29 mouse cellular contexts compared by ENCODE assay signal in genomic region chr9:56661217-56661840, GRCm38 (mm10).
DNase-seq lines count a peak whose midpoint lies in the region; ATAC-seq and TF ChIP-seq lines count a peak whose summit lies in the region.
"Had no signal": no experiment of that assay in that cellular context is flagged by ENCODE, and none has a peak within 500 bp of the region (broad histone marks: within the 10 kb centered on the region; RNA-seq: fewer than 3 reads in every experiment).

No protein-coding gene starts in this region.

- H3K4me3 ChIP-seq in layer of hippocampus, adult 2 months, result no peak overlapping the region
- H3K4me3 ChIP-seq in lung, embryonic 15.5 days, result no peak overlapping the region
- H3K4me3 ChIP-seq: embryonic facial prominence, embryonic 10.5 days; embryonic facial prominence, embryonic 13.5 days; erythroblast, embryonic 14.5 days; forebrain, embryonic 12.5 days; forebrain, embryonic 15.5 days; heart, embryonic 12.5 days; heart, embryonic 15.5 days; hindbrain, embryonic 10.5 days; hindbrain, embryonic 13.5 days; intestine, embryonic 15.5 days had no signal

- peak; percentile 36 for DNase-seq in cerebellum, adult 9-11 months
- peak; percentile 63 to 73 for DNase-seq in cerebellum, postnatal 25 days
- DNase-seq in cerebellum, adult 8-10 months, result no peak
- DNase-seq in layer of hippocampus, adult 2 months (ENCODE audit: low spot score in 2 of 2), result no peak
- DNase-seq in layer of hippocampus, postnatal 25 days (ENCODE audit: extremely low spot score in 1 of 2, low spot score in 1 of 2), result no peak
- DNase-seq in lung, postnatal 36 days, result no peak
- DNase-seq: adrenal gland, postnatal 10 days; B cell, adult 2 months; embryo, embryonic 11 days; gastrocnemius, postnatal 25 days; heart, adult 18-20 months; heart, postnatal 10 days; heart, postnatal 36 days; kidney, adult 11 months had no signal

- H3K9ac ChIP-seq in lung, embryonic 15.5 days, result no peak overlapping the region
- H3K9ac ChIP-seq: embryonic facial prominence, embryonic 13.5 days; forebrain, embryonic 12.5 days; forebrain, embryonic 15.5 days; heart, embryonic 12.5 days; heart, embryonic 15.5 days; hindbrain, embryonic 13.5 days; intestine, embryonic 15.5 days had no signal

- no peaks in the 10 kb centered on the region for H3K9me3 ChIP-seq in lung, embryonic 15.5 days
- H3K9me3 ChIP-seq: embryonic facial prominence, embryonic 10.5 days; embryonic facial prominence, embryonic 13.5 days; forebrain, embryonic 12.5 days; forebrain, embryonic 15.5 days; G1E; heart, embryonic 12.5 days; heart, embryonic 15.5 days; hindbrain, embryonic 10.5 days; hindbrain, embryonic 13.5 days; intestine, embryonic 15.5 days had no signal

- H3K27ac ChIP-seq in layer of hippocampus, adult 2 months, result peak overlapping the region; percentile 98
- H3K27ac ChIP-seq in lung, embryonic 15.5 days, result no peak overlapping the region
- H3K27ac ChIP-seq: embryonic facial prominence, embryonic 10.5 days; embryonic facial prominence, embryonic 13.5 days; forebrain, embryonic 12.5 days; heart, embryonic 15.5 days; hindbrain, embryonic 10.5 days; hindbrain, embryonic 13.5 days; intestine, embryonic 15.5 days had no signal

- H3K36me3 ChIP-seq in lung, embryonic 15.5 days, result no peaks in the 10 kb centered on the region
- H3K36me3 ChIP-seq: embryonic facial prominence, embryonic 10.5 days; embryonic facial prominence, embryonic 13.5 days; forebrain, embryonic 12.5 days; forebrain, embryonic 15.5 days; G1E; heart, embryonic 12.5 days; heart, embryonic 15.5 days; hindbrain, embryonic 10.5 days; hindbrain, embryonic 13.5 days; intestine, embryonic 15.5 days had no signal

- 62% methylated on average over 3 of the region's 3 CpGs for WGBS in lung, embryonic 15.5 days

- no peak overlapping the region for H3K4me2 ChIP-seq in lung, embryonic 15.5 days
- H3K4me2 ChIP-seq: embryonic facial prominence, embryonic 13.5 days; forebrain, embryonic 12.5 days; forebrain, embryonic 15.5 days; heart, embryonic 12.5 days; heart, embryonic 15.5 days; hindbrain, embryonic 13.5 days; intestine, embryonic 15.5 days had no signal

- H3K4me1 ChIP-seq in lung, embryonic 15.5 days, result no peaks in the 10 kb centered on the region
- H3K4me1 ChIP-seq: forebrain, embryonic 12.5 days had no signal

- H3K27me3 ChIP-seq in lung, embryonic 15.5 days, result no peaks in the 10 kb centered on the region
- H3K27me3 ChIP-seq: forebrain, embryonic 15.5 days; intestine, embryonic 15.5 days had no signal

- ATAC-seq in cerebellum, adult (ENCODE audit: insufficient number of reproducible peaks, low FRiP score, low TSS enrichment), result no peak
- ATAC-seq in lung, embryonic 15.5 days (ENCODE audit: borderline replicate concordance, extremely low read depth, low FRiP score, low TSS enrichment), result 0 out of 2 replicates have a peak, but pooled peaks have one; percentile 10
- ATAC-seq: forebrain, embryonic 15.5 days; hindbrain, embryonic 16.5 days; intestine, embryonic 15.5 days; Patski had no signal

- TF ChIP-seq CTCF in layer of hippocampus, adult 2 months (conservative IDR thresholded peaks at IDR 0.05), result no peak

Comparison
In these comparisons a context has a peak if more than half of its experiments do, and no peak if none do; other contexts are left out.
1. DNase-seq: peak in cerebellum, adult 9-11 months (single experiment) and cerebellum, postnatal 25 days (2 of 2); none in cerebellum, adult 8-10 months (single experiment), layer of hippocampus, adult 2 months (0 of 2), layer of hippocampus, postnatal 25 days (0 of 2) and lung, postnatal 36 days (single experiment).